Mouse (Mus musculus): ENCODE data around the gene Tmem201.

Gene Tmem201

DNA sequence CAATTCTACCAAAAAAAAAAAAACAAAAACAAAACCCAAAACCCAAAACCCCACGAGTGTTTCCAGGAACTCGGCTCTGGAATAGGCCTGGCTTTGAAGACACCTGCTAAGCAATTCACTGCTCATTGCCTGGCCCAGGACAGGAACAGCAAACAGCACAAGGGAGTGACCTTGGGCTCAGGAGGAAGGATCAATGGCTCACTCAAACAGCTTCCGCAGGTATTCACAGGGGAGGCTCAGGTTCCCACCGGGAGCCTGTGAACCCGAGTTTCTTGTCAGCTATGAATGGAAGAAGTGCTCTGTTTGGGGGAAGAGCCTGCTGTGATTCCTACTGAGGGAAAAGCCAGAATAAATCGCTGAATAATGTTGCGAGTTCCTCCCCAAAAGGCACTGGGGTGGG is 54.0 kb downstream of the Tmem201 start:
- no peak for DNase-seq (ENCODE audit: low spot score)

DNA sequence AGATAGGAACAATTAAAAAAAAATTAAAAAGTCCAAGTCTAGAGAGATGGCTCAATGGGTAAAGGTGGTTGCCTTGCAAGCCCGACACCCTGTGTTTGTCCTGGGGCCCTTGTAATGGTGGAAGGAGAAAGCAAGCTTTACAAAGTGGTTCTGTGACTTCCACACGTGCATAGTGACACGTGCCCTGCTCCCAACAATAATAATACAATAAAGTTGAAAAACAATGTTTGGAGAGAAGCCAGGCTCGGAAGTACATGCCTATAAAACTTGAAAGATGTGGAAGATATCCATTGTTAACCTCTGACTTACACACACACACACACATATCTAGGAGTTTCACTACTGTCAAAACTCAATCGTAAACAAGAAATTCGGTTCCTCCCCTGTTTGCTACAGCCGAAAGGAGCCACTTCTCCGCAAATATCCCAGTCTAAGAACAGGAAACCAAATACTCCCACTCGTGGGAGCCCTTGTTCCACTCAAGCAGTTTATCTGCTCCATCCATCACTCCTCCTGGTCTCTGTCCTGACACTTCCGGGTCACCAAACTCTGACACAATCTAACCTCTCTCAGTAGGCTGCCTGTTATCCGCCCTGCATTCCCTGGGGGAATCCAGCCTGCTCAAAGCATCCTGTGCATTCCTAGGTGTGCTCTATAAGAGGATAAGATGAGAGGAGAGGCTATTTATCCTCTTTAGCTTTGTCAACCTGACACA is 58.6 kb downstream of the Tmem201 start:
- no peak for DNase-seq (ENCODE audit: low spot score)

DNA sequence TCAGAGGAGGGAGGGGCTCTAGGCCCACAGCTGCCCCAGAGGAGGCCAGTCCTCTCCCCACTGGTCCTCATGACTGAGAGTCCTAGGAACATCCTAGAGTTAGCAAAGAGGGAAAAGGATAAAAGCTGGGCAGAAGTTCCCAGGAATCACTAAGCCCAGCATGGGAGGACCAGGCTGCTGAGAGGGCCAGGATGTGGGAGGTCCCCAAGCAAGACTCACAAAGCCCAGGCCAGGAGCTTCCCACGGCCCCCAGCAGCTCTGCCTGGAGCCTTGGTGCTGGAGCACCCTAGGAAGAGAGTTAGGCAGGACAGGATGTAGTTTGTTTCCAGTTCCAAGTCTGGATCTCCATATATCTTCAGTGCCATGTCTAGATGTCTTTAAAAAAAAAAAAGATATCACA is 59.8 kb downstream of the Tmem201 start:
- no peak for DNase-seq (ENCODE audit: low spot score)

DNA sequence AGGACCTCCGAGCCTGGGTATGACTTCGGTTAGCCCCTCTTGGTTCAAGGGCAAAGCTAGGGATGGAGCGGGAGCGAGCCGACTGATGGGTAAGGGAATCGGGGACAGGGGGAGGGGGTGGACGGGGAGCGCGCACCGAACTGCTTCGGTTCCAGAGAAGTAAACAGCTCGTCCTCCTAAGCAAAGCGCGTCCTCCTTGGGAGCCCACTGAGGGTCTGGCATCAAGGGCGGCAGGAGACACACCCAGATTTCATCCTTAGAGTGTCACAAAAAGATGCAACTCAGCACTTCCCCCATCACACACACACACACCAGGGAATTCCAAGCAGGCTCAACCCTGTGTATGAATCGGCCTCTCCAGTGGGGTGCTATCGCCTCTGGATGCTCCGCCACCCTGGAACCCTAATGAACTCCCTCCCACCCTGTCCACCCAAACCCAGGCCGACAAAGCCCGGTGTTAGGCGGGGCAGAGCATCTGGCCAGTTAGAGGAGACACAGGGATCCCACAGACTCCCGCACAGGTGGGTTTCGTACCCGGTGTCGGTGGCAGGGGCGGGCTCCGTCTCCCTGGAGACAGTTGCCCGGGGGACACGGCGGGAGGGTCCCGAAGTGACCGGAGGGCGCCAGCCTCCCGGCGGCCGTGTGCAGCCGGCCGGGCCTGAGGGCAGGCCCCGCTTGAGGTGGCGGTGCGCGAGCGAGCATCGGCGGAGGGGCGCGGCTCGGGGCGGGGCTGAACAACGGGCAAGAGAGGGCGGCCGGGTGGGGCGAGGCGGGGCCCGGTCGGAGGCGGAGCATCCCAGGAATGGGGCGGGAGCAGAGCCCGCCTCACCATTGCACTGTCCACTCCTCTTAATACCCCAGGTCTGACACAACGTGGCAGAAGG is 62.2 kb downstream of the Tmem201 start:
- no peak for DNase-seq (ENCODE audit: low spot score)

DNA sequence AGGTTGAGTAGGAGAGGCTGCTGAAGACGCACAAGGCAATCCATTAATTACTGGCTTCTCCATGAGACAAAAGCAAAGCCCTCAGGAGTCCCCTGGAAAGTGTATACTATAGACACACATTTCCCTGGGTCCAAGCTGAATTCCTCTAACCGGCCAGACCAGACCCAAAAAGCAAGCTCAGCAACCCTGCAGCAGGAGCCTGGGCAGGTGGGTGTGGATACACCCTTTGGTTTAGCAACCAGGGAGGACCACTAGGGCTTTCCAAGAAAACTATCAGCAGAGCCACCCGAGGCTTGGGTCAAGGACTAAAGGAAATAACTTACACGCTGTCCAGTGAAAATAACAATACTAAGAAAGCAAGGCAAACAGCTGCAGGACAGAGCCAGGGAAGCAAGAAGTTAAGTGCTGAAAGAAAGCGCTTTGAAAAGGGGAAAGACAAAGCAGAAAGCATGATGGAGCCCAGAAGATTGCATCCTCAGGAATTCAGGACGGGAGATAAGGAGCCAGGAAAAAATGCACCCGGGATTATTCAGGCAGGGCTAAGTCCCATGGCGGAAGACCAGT is 62.9 kb downstream of the Tmem201 start:
- no peak for DNase-seq (ENCODE audit: low spot score)

DNA sequence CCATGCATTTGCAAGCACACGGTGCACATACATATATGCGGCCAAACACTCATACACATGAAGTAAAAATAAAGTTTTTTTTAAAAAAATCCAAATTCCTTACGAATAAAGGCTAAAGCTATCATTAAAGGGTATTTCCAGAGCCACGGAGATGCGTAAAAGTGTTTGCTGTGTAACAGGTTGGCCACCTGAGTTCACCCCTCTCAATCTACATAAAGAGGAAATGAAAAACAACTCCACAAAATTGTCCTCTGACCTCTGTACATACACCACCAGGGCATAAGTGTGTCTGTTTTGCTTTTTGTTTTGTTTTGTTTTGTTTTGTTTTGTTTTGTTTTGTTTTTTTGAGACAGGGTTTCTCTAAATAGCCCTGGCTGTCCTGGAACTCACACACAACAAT is 65.1 kb downstream of the Tmem201 start:
- DNase-seq (ENCODE audit: low spot score) = no peak

DNA sequence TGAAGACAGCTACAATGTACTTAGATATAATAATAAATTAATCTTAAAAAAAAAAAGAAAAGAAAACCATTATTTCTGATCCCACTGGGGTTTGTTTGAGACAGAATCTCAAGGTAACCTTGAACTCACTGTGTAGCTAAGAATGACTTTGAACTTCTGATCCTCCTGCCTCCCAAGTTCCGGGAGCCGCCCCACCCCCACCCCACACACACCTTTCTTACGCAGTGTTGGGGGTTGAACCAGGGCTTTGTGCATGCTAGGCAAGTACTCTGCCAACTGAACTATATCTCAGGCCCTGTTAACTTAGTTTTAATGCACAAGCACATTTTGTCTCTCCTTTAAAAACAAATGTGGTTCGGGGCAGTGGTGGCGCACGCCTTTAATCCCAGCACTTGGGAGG is 66.7 kb downstream of the Tmem201 start:
- no peak for DNase-seq (ENCODE audit: low spot score)

DNA sequence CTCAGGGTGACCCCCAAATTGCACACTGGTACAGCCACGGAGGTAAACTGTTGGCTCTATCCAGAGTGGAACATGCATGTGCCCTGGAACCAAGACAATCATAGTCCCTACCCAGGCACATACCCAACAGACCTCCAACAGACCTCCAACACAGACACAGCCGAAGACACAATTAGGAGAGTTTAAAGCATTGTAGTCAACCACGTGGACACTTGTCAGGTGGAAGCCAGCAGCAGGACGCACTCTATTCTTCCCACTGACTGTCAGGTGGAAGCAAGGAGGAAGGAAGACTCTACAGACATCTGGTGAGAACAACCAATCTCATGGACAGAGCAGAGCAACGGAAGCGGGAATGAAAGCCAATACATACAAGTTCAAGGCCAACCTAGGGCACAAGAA is 72.2 kb downstream of the Tmem201 start:
- DNase-seq (ENCODE audit: low spot score) = peak; percentile 57
